Mouse (Mus musculus) neural tube, embryonic 12.5 days (tissue): ENCODE results near the gene Actr5. TPM values are rescaled to one million over a fixed set of nuclear protein-coding genes. Genes with fewer than 3 reads are reported as not detected.

ENCODE experiments used
- ATAC-seq: fragments of 200-750 bp; cut with Nextera tagmentation; 2 replicates; pipeline ENCODE4 v1.8.0; 2017; ENCODE audit warnings: low read depth, mild to moderate bottlenecking, moderate TSS enrichment, moderate library complexity; ENCODE audit not compliant: low FRiP score
- H3K27ac ChIP-seq: fragments of 300-500 bp; sonication (generic); 2 replicates; pipeline ENCODE4 v1.5.1; 2016
- H3K27me3 ChIP-seq: fragments of 300-500 bp; sonication (generic); replicated peaks from 2 replicates; pipeline ENCODE4 v1.6.1; 2016; ENCODE audit warnings: mild to moderate bottlenecking
- H3K36me3 ChIP-seq: fragments of 300-500 bp; sonication (generic); 2 replicates; pipeline ENCODE4 v1.6.1; 2016; ENCODE audit warnings: mild to moderate bottlenecking
- H3K4me1 ChIP-seq: fragments of 300-500 bp; sonication (generic); 2 replicates; pipeline ENCODE4 v1.6.1; 2016
- H3K4me2 ChIP-seq: fragments of 300-500 bp; sonication (generic); replicated peaks from 2 replicates; pipeline ENCODE4 v1.6.1; 2016; ENCODE audit warnings: mild to moderate bottlenecking
- H3K4me3 ChIP-seq: fragments of 300-500 bp; sonication (generic); 2 replicates; pipeline ENCODE4 v1.5.1; 2016
- H3K9ac ChIP-seq: fragments of 300-500 bp; sonication (generic); 2 replicates; pipeline ENCODE4 v1.6.1; 2016; ENCODE audit warnings: mild to moderate bottlenecking
- H3K9me3 ChIP-seq: fragments of 300-500 bp; sonication (generic); 2 replicates; pipeline ENCODE4 v1.6.1; 2016; ENCODE audit warnings: mild to moderate bottlenecking
- WGBS: fragments of 180-500 bp; shearing (Covaris S2); methylation state at CpG from one replicate; pipeline ENCODE4 v1.1.7; 2016; 5-methylcytosine and 5-hydroxymethylcytosine counted together
- polyA plus RNA-seq: library from polyadenylated mRNA; unstranded; fragments of >200 nt; fragmentation: Nextera tagmentation; extraction: Ambion mirVana; gene quantifications from 2 replicates; pipeline ENCODE4 v1.2.1, GENCODE M21; 2016

Actr5 gene
- polyA plus RNA-seq, 1 experiment from 2014 or later, result 20.3 TPM

GRCm38 (mm10) chr2:158602663-158603062 is 22.0 kb upstream of the Actr5 start:
- Histone ChIP-seq H3K4me2 (peak overlapping the region; percentile 27), H3K9me3 (no peaks in the 10 kb centered on the region), H3K4me1 (peaks cover 12% of the 10 kb centered on the region), H3K36me3 (no peaks in the 10 kb centered on the region), H3K9ac (no peak overlapping the region), H3K27me3 (peaks cover 44% of the 10 kb centered on the region), H3K4me3 (no peak overlapping the region), H3K27ac (no peak overlapping the region)
- peak; percentile 48 for ATAC-seq
- WGBS, result 5% methylated on average over 15 of the region's 15 CpGs

- Histone ChIP-seq H3K27ac (peak overlapping the region; percentile 68), H3K9me3 (no peaks in the 10 kb centered on the region), H3K27me3 (peaks cover 75% of the 10 kb centered on the region), H3K9ac (peak overlapping the region; percentile 70; the same call in 1 of the 2 replicates), H3K4me3 (peak overlapping the region; percentile 51), H3K4me2 (peak overlapping the region; percentile 51), H3K4me1 (peaks cover 13% of the 10 kb centered on the region), H3K36me3 (no peaks in the 10 kb centered on the region)
- 6% methylated on average over 4 of the region's 4 CpGs for WGBS
- ATAC-seq, result no peak
These were observed 18.1 kb upstream of the Actr5 start for GRCm38 (mm10) chr2:158606511-158606964.

- peak overlapping the region; percentile 51 for H3K4me3 ChIP-seq
- no peak for ATAC-seq
- no peaks in the 10 kb centered on the region for H3K9me3 ChIP-seq
- H3K27me3 ChIP-seq, result peaks cover 95% of the 10 kb centered on the region
- peak overlapping the region; percentile 42 for H3K4me2 ChIP-seq
- H3K4me1 ChIP-seq, result peaks cover 11% of the 10 kb centered on the region
- under 1% methylated on average over 27 of the region's 27 CpGs for WGBS
- H3K9ac ChIP-seq, result peak overlapping the region; percentile 70
- no peaks in the 10 kb centered on the region for H3K36me3 ChIP-seq
- peak overlapping the region; percentile 50; the same call in 1 of the 2 replicates for H3K27ac ChIP-seq
These were observed 15.0 kb upstream of the Actr5 start for GRCm38 (mm10) chr2:158609681-158610080.

GRCm38 (mm10) chr2:158610488-158611325 is 14.0 kb upstream of the Actr5 start, which contains the start of gene Slc32a1:
TSS of gene Slc32a1 (plus strand) at chr2:158610767.
- Histone ChIP-seq H3K4me2 (peak within 1 kb of the TSS; percentile 56), H3K4me3 (peak within 1 kb of the TSS; percentile 51), H3K9me3 (no peaks in the 10 kb centered on the region), H3K27me3 (peaks cover 96% of the 10 kb centered on the region), H3K4me1 (peaks cover 17% of the 10 kb centered on the region), H3K9ac (peak within 1 kb of the TSS; percentile 70), H3K36me3 (no peaks in the 10 kb centered on the region), H3K27ac (peak within 1 kb of the TSS; percentile 66)
- ATAC-seq, result no peak; the same call in 1 of the 2 replicates
- 1% methylated on average over 75 of the region's 77 CpGs for WGBS

GRCm38 (mm10) chr2:158611326-158611719 is 13.4 kb upstream of the Actr5 start:
- Histone ChIP-seq H3K36me3 (no peaks in the 10 kb centered on the region), H3K27ac (peak overlapping the region; percentile 66), H3K9me3 (no peaks in the 10 kb centered on the region), H3K4me1 (peaks cover 21% of the 10 kb centered on the region), H3K9ac (peak overlapping the region; percentile 70), H3K4me2 (peak overlapping the region; percentile 56), H3K27me3 (peaks cover 95% of the 10 kb centered on the region), H3K4me3 (peak overlapping the region; percentile 51)
- ATAC-seq, result no peak
- under 1% methylated on average over 30 of the region's 30 CpGs for WGBS

GRCm38 (mm10) chr2:158611726-158612670 is 12.7 kb upstream of the Actr5 start:
- H3K36me3 ChIP-seq, result no peaks in the 10 kb centered on the region
- peak overlapping the region; percentile 66 for H3K27ac ChIP-seq
- no peak for ATAC-seq
- H3K4me2 ChIP-seq, result peak overlapping the region; percentile 56
- H3K4me3 ChIP-seq, result peak overlapping the region; percentile 51
- peaks cover 97% of the 10 kb centered on the region for H3K27me3 ChIP-seq
- peaks cover 22% of the 10 kb centered on the region for H3K4me1 ChIP-seq
- peak overlapping the region; percentile 70 for H3K9ac ChIP-seq
- H3K9me3 ChIP-seq, result no peaks in the 10 kb centered on the region
- 2% methylated on average over 30 of the region's 30 CpGs for WGBS

- H3K4me3 ChIP-seq, result peak overlapping the region; percentile 51
- H3K4me1 ChIP-seq, result peaks cover 22% of the 10 kb centered on the region
- H3K27me3 ChIP-seq, result peaks cover 97% of the 10 kb centered on the region
- H3K27ac ChIP-seq, result no peak overlapping the region
- H3K4me2 ChIP-seq, result peak overlapping the region; percentile 56
- H3K9me3 ChIP-seq, result no peaks in the 10 kb centered on the region
- 4% methylated on average over 10 of the region's 10 CpGs for WGBS
- peak overlapping the region; percentile 70 for H3K9ac ChIP-seq
- H3K36me3 ChIP-seq, result no peaks in the 10 kb centered on the region
- no peak for ATAC-seq
These were observed 11.9 kb upstream of the Actr5 start for GRCm38 (mm10) chr2:158612671-158613250.

- Histone ChIP-seq H3K9me3 (no peaks in the 10 kb centered on the region), H3K4me2 (peak overlapping the region; percentile 56), H3K27ac (no peak overlapping the region), H3K4me1 (peaks cover 22% of the 10 kb centered on the region), H3K36me3 (no peaks in the 10 kb centered on the region), H3K27me3 (peaks cover 99% of the 10 kb centered on the region), H3K4me3 (peak overlapping the region; percentile 51), H3K9ac (peak overlapping the region; percentile 70)
- no peak for ATAC-seq
- WGBS, result 3% methylated on average over 53 of the region's 53 CpGs
These were observed 10.9 kb upstream of the Actr5 start for GRCm38 (mm10) chr2:158613541-158614417.

- Histone ChIP-seq H3K4me2 (peak overlapping the region; percentile 56), H3K36me3 (no peaks in the 10 kb centered on the region), H3K9me3 (no peaks in the 10 kb centered on the region), H3K4me3 (peak overlapping the region; percentile 51), H3K27me3 (peaks cover 99% of the 10 kb centered on the region), H3K27ac (peak overlapping the region; percentile 4; the same call in 1 of the 2 replicates), H3K4me1 (peaks cover 22% of the 10 kb centered on the region), H3K9ac (peak overlapping the region; percentile 70)
- 1% methylated on average over 47 of the region's 47 CpGs for WGBS
- no peak for ATAC-seq
These were observed 10.2 kb upstream of the Actr5 start for GRCm38 (mm10) chr2:158614418-158614955.

- H3K9ac ChIP-seq, result peak overlapping the region; percentile 70
- under 1% methylated on average over 24 of the region's 24 CpGs for WGBS
These were observed 9.5 kb upstream of the Actr5 start for GRCm38 (mm10) chr2:158615161-158615680.

More at GRCm38 (mm10) chr2:158615161-158615680, 9.5 kb upstream of the Actr5 start:
- Histone ChIP-seq H3K36me3 (no peaks in the 10 kb centered on the region), H3K9me3 (no peaks in the 10 kb centered on the region), H3K27me3 (peaks cover 95% of the 10 kb centered on the region), H3K27ac (0 out of 2 replicates have a peak overlapping the region, but pooled peaks have one; percentile 4), H3K4me3 (peak overlapping the region; percentile 51), H3K4me1 (peaks cover 22% of the 10 kb centered on the region), H3K4me2 (peak overlapping the region; percentile 56)
- ATAC-seq, result no peak
